Mouse (Mus musculus): ENCODE data around the gene Sct. TPM values are rescaled to one million over a fixed set of nuclear protein-coding genes. Genes with fewer than 3 reads are reported as not detected.

The Sct gene
- polyA plus RNA-seq, 1 experiment from 2014 or later, result 1.9 TPM

- ATAC-seq (ENCODE audit: insufficient number of reproducible peaks, insufficient read depth, low FRiP score, low TSS enrichment, low read depth), result no peak
- H3K27ac ChIP-seq, result no peak overlapping the region
- 55% methylated on average over 6 of the region's 6 CpGs for WGBS
- H3K4me1 ChIP-seq, result peaks cover 9% of the 10 kb centered on the region
- H3K9me3 ChIP-seq, result no peaks in the 10 kb centered on the region
- H3K36me3 ChIP-seq, result no peaks in the 10 kb centered on the region
- no peak overlapping the region for H3K4me2 ChIP-seq
- peaks cover 16% of the 10 kb centered on the region for H3K27me3 ChIP-seq
- no peak overlapping the region for H3K4me3 ChIP-seq
- no peak overlapping the region for H3K9ac ChIP-seq
Observed at GRCm38 (mm10) chr7:141281442-141281841, 2.5 kb upstream of the Sct start.

DNA sequence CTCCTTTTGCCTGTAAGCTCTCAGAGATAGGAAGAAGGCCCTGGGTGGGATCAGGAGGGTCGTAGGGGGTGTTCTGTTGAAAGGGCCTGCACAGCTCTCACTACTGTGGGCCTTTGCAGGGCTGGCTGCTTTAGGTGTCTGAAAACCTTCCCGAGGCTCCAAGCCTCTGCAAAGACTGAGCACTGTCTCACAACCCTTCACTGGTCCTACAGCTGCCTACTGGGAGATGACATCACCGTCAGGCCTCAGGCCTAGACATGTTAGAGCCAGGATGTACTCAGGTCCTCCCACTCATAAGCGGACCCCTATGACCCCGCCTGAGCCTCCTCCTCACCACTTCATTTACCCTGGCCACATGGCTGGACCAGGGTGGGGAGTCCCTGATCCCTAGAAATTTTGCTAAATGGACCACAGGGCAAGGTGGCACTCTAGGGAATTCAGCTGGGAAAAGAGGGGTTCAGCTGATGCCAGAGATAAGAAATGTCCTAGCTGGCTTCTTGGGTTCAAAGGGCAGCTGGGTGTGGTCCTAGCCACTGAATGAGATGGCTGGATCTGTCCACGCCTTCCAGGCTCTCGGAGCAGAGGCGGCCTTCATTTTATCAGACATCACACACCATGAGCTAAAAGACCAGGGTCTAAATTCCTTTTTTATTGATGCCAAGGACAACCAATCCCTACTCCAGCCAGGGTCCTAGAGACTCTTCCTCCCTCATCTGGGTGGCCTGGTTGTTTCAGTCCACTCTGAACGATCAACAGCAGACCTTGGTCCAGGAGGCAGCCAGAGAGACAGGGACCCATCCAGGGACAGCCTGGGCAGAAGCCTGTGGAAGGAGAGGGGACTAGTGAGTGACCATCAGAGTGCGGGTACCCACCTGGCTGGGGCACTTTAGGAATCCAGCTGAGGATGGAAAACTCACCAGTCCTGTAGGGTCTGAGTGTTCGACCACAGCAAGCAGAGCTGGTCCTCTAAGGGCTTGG is 943 bp downstream of the Sct start:
- peaks cover 9% of the 10 kb centered on the region for H3K4me1 ChIP-seq
- H3K4me2 ChIP-seq, result peak overlapping the region; percentile 97
- peaks cover 16% of the 10 kb centered on the region for H3K27me3 ChIP-seq
- H3K9ac ChIP-seq, result peak overlapping the region; percentile 73; the same call in 1 of the 2 replicates
- H3K36me3 ChIP-seq, result no peaks in the 10 kb centered on the region
- no peak overlapping the region for H3K27ac ChIP-seq
- no peaks in the 10 kb centered on the region for H3K9me3 ChIP-seq
- no peak overlapping the region; the same call in 1 of the 2 replicates for H3K4me3 ChIP-seq
- no peak for ATAC-seq (ENCODE audit: insufficient number of reproducible peaks, insufficient read depth, low FRiP score, low TSS enrichment, low read depth)
- 74% methylated on average over 11 of the region's 11 CpGs for WGBS

DNA sequence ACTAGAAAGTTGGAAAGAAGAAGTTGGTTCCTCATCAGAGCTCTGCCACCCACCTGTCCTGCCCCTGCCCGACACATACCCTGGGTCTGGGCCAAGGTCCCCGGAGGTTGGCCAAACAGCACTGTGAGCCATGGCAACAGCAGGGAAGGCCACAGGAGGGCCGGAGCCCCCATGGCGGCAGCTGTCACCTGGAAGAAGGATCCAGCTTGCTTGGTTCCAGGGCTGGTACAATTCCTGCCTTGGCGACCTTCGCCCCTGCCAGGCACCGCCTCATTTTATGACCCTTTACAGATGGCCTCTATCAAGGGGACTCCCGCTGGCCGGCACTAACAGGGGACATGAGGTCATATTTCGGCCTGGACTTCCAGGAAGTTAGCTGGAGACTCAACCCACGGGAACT is 2.4 kb downstream of the Sct start, which contains the start of gene Cdhr5:
Gene Cdhr5 (minus strand): TSS at position 241 of the 400 bp plus-strand sequence.
- WGBS, result 58% methylated on average over 11 of the region's 11 CpGs
- Histone ChIP-seq H3K27me3 (peaks cover 16% of the 10 kb centered on the region), H3K4me1 (peaks cover 9% of the 10 kb centered on the region), H3K9ac (no peak within 1 kb of the TSS), H3K27ac (no peak within 1 kb of the TSS), H3K4me3 (no peak within 1 kb of the TSS), H3K36me3 (no peaks in the 10 kb centered on the region), H3K9me3 (no peaks in the 10 kb centered on the region), H3K4me2 (no peak within 1 kb of the TSS)
- ATAC-seq (ENCODE audit: insufficient number of reproducible peaks, insufficient read depth, low FRiP score, low TSS enrichment, low read depth), result no peak

- Histone ChIP-seq H3K36me3 (no peaks in the 10 kb centered on the region), H3K9ac (no peak overlapping the region), H3K27ac (no peak overlapping the region), H3K4me2 (no peak overlapping the region), H3K4me1 (peaks cover 9% of the 10 kb centered on the region), H3K27me3 (peaks cover 16% of the 10 kb centered on the region), H3K4me3 (no peak overlapping the region), H3K9me3 (no peaks in the 10 kb centered on the region)
- WGBS, result 76% methylated on average over 9 of the region's 9 CpGs
- no peak for ATAC-seq (ENCODE audit: insufficient number of reproducible peaks, insufficient read depth, low FRiP score, low TSS enrichment, low read depth)
Observed at GRCm38 (mm10) chr7:141275356-141275755, 3.6 kb downstream of the Sct start.

- H3K27ac ChIP-seq, result no peak overlapping the region
- H3K4me1 ChIP-seq, result peaks cover 10% of the 10 kb centered on the region
- no peaks in the 10 kb centered on the region for H3K27me3 ChIP-seq
- no peak overlapping the region for H3K4me2 ChIP-seq
- no peak for ATAC-seq (ENCODE audit: insufficient number of reproducible peaks, insufficient read depth, low FRiP score, low TSS enrichment, low read depth)
- H3K36me3 ChIP-seq, result no peaks in the 10 kb centered on the region
- WGBS, result 79% methylated on average over 3 of the region's 3 CpGs
- H3K9me3 ChIP-seq, result no peaks in the 10 kb centered on the region
- no peak overlapping the region for H3K9ac ChIP-seq
- no peak overlapping the region for H3K4me3 ChIP-seq
Observed at GRCm38 (mm10) chr7:141270631-141271030, 8.3 kb downstream of the Sct start.

DNA sequence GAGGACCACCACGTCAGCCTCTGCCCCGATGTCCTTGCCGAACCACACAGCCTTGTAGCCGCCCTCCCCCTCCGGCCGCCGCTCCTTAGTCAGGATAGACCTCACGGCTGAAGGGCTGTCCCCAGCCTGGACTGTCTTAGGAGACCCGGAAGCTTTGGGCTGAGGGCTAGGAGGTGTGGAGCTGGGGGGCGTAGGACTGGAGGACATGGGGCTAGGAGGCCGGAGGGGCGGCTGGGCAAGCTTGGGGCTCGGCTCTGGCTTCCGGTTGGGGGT is 9.7 kb downstream of the Sct start:
- Histone ChIP-seq H3K27ac (no peak overlapping the region), H3K9ac (no peak overlapping the region), H3K4me3 (no peak overlapping the region), H3K27me3 (no peaks in the 10 kb centered on the region), H3K9me3 (no peaks in the 10 kb centered on the region), H3K4me2 (no peak overlapping the region), H3K4me1 (peaks cover 19% of the 10 kb centered on the region), H3K36me3 (peaks cover 2% of the 10 kb centered on the region; the same call in 1 of the 2 replicates)
- no peak for ATAC-seq (ENCODE audit: insufficient number of reproducible peaks, insufficient read depth, low FRiP score, low TSS enrichment, low read depth)
- 84% methylated on average over 14 of the region's 14 CpGs for WGBS

GRCm38 (mm10) chr7:141268466-141269272 is 10.3 kb downstream of the Sct start:
- Histone ChIP-seq H3K27me3 (no peaks in the 10 kb centered on the region), H3K9ac (no peak overlapping the region), H3K36me3 (peaks cover 7% of the 10 kb centered on the region), H3K4me2 (no peak overlapping the region), H3K27ac (no peak overlapping the region), H3K9me3 (no peaks in the 10 kb centered on the region), H3K4me1 (peaks cover 19% of the 10 kb centered on the region), H3K4me3 (no peak overlapping the region)
- ATAC-seq (ENCODE audit: insufficient number of reproducible peaks, insufficient read depth, low FRiP score, low TSS enrichment, low read depth), result no peak
- WGBS, result 76% methylated on average over 24 of the region's 24 CpGs

DNA sequence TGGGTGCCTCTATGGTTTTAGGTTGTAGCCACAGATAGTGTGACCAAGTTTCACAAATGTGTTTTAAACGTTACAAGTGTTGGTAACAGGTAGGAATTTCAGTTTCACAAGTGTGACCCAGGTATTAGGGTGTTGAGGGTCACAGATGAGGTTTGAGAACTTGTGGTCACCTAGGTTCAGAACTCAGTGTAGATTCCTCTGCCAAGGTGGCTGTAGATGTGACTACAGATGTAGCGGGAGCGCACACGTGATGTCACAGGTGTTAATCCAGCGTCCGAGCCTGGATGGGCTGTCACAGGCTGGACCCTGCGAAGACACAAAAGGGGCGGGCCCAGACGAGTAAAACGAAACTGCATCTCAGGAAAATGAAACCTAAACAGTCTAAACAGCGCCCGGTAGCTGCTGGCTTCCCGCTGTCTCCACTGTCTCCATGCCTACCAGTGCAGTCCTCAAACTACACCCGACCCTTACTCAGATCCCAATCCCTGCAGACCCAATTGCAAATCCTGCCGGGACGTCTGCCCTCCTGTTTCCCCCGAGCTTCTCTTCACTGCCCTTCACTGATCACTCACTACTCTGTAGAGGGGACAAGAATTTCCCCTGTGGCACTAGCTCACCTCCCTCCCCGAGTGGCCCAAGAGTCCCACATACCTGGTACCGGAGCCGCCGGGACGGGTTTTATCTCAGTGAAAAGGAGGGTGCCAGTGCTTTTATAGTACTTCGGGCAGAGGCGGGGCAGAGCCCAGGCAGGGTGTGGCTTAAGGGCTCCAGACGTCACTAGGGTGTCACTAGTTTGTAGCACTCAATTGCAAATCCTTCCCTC is 13.0 kb downstream of the Sct start, which contains the start of gene Irf7:
Gene Irf7 (minus strand): TSS at position 743 of the 823 bp plus-strand sequence.
- Histone ChIP-seq H3K9ac (peak within 1 kb of the TSS; percentile 76), H3K4me2 (peak within 1 kb of the TSS; percentile 82), H3K27me3 (no peaks in the 10 kb centered on the region), H3K9me3 (no peaks in the 10 kb centered on the region), H3K27ac (no peak within 1 kb of the TSS), H3K4me1 (peaks cover 19% of the 10 kb centered on the region), H3K4me3 (peak within 1 kb of the TSS; percentile 51), H3K36me3 (peaks cover 35% of the 10 kb centered on the region)
- 10% methylated on average over 25 of the region's 25 CpGs for WGBS
- ATAC-seq (ENCODE audit: insufficient number of reproducible peaks, insufficient read depth, low FRiP score, low TSS enrichment, low read depth), result no peak

GRCm38 (mm10) chr7:141265411-141265738 is 13.6 kb downstream of the Sct start:
- no peaks in the 10 kb centered on the region for H3K27me3 ChIP-seq
- no peak overlapping the region for H3K27ac ChIP-seq

GRCm38 (mm10) chr7:141264761-141265410 is 14.0 kb downstream of the Sct start:
- H3K9ac ChIP-seq, result 0 out of 2 replicates have a peak overlapping the region, but pooled peaks have one; percentile 3
- no peak for ATAC-seq (ENCODE audit: insufficient number of reproducible peaks, insufficient read depth, low FRiP score, low TSS enrichment, low read depth)
- no peaks in the 10 kb centered on the region for H3K27me3 ChIP-seq
- H3K27ac ChIP-seq, result no peak overlapping the region
- H3K4me3 ChIP-seq, result no peak overlapping the region
- H3K4me2 ChIP-seq, result peak overlapping the region; percentile 82
- H3K9me3 ChIP-seq, result no peaks in the 10 kb centered on the region
- WGBS, result 31% methylated on average over 12 of the region's 12 CpGs
- H3K4me1 ChIP-seq, result peaks cover 19% of the 10 kb centered on the region
- peaks cover 45% of the 10 kb centered on the region for H3K36me3 ChIP-seq

More at GRCm38 (mm10) chr7:141265411-141265738, 13.6 kb downstream of the Sct start:
- peak overlapping the region; percentile 82 for H3K4me2 ChIP-seq
- WGBS, result 41% methylated on average over 11 of the region's 11 CpGs
- no peak overlapping the region for H3K4me3 ChIP-seq
- peaks cover 40% of the 10 kb centered on the region for H3K36me3 ChIP-seq
- ATAC-seq (ENCODE audit: insufficient number of reproducible peaks, insufficient read depth, low FRiP score, low TSS enrichment, low read depth), result no peak
- H3K4me1 ChIP-seq, result peaks cover 19% of the 10 kb centered on the region
- H3K9me3 ChIP-seq, result no peaks in the 10 kb centered on the region
- 0 out of 2 replicates have a peak overlapping the region, but pooled peaks have one; percentile 3 for H3K9ac ChIP-seq

Measured in embryonic facial prominence, embryonic 13.5 days (tissue).